In genomic region chr17:29430401-29430800, GRCm38 (mm10) we compare ENCODE assay signal across 13 mouse cellular contexts.
"Had no signal": no experiment of that assay in that cellular context is flagged by ENCODE, and none has a peak within 500 bp of the region (broad histone marks: within the 10 kb centered on the region; RNA-seq: fewer than 3 reads in every experiment).

No protein-coding gene starts in this region.

- H3K9me3 ChIP-seq: limb, embryonic 15.5 days; liver, embryonic 12.5 days; midbrain, embryonic 10.5 days; neural tube, embryonic 12.5 days; stomach, embryonic 15.5 days had no signal

- H3K4me1 ChIP-seq: stomach, embryonic 15.5 days had no signal

- DNase-seq: kidney, postnatal 25 days; layer of hippocampus, adult 9-11 months; lung, embryonic 14.5 days; lung, postnatal 10 days; lung, postnatal 4 days; midbrain, embryonic 14.5 days; right cerebral cortex, postnatal 14 days had no signal

- H3K27ac ChIP-seq: limb, embryonic 15.5 days; neural tube, embryonic 12.5 days; stomach, embryonic 15.5 days had no signal

- H3K4me2 ChIP-seq: limb, embryonic 15.5 days; liver, embryonic 12.5 days; lung, embryonic 14.5 days; neural tube, embryonic 12.5 days; stomach, embryonic 15.5 days had no signal

- H3K9ac ChIP-seq: limb, embryonic 15.5 days; liver, embryonic 12.5 days; lung, embryonic 14.5 days; neural tube, embryonic 12.5 days; stomach, embryonic 15.5 days had no signal

- ATAC-seq: liver, embryonic 12.5 days had no signal

- H3K4me3 ChIP-seq: limb, embryonic 15.5 days; liver, embryonic 12.5 days; midbrain, embryonic 10.5 days; myocyte; neural tube, embryonic 12.5 days; stomach, embryonic 15.5 days had no signal

- H3K27me3 ChIP-seq: limb, embryonic 15.5 days; neural tube, embryonic 12.5 days; stomach, embryonic 15.5 days had no signal

- H3K36me3 ChIP-seq: limb, embryonic 15.5 days; liver, embryonic 12.5 days; midbrain, embryonic 10.5 days; neural tube, embryonic 12.5 days; stomach, embryonic 15.5 days had no signal
